ENCODE assay signal across 17 mouse cellular contexts in the genomic region with DNA sequence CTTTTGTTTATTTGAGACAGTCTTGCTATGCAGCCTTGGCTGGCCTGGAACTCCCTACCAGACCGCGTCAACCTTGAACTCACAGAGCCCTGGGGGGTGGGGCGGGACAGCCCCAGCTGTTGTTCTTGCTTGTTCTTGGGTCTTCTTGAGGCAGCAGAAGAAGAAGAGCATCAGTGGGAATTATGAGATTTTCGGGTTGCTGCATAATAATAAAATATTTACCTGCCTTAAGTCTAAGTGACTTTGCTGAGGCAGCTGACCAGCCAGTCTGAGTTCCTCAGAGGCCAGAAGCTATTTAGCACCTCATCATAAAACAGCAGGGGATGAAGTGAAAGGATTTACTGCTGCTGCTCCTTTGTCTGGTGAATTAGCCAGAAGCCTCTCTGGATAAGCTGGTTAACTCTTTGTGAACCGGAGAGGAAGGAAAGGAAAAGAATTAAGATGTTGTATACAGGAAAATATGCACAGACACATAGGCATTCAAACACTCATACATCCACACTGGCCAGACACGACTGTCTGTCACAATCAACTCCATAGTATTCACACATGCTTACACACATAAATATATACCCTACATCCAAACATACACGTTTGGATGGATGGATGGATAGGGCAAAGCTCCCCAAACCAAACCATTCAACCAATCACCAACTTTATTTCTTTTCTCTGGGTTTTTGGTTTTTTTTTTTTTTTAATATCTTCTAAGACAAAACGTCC. TPM values are rescaled to one million over a fixed set of nuclear protein-coding genes. Genes with fewer than 3 reads are reported as not detected.
DNase-seq lines count a peak whose midpoint lies in the region; ATAC-seq lines count a peak whose summit lies in the region.
"Had no signal": no experiment of that assay in that cellular context is flagged by ENCODE, and none has a peak within 500 bp of the region (broad histone marks: within the 10 kb centered on the region; RNA-seq: fewer than 3 reads in every experiment).

No protein-coding gene starts in this region.

- no peak overlapping the region for H3K4me2 ChIP-seq in neural tube, embryonic 11.5 days (ENCODE audit: low read depth)

- no peak overlapping the region for H3K9ac ChIP-seq in neural tube, embryonic 11.5 days (ENCODE audit: low read length)
- H3K9ac ChIP-seq: liver, embryonic 14.5 days had no signal

- 3% methylated on average over 8 of the region's 8 CpGs for WGBS in neural tube, embryonic 11.5 days

- intact Hi-C loops in gastrocnemius, postnatal 14 days (cut with DNase I; ENCODE audit: low total_unique reads), result loop anchor here (10.0 kb wide), 1 partner anchor 87 kb away; the partner anchor contains the start of gene Slc35a1

- peak; percentile 20 for DNase-seq in kidney, postnatal 10 days
- DNase-seq in kidney, postnatal 14 days, result no peak
- peak; percentile 93 for DNase-seq in ZHBTc4 (ENCODE audit: low read depth, low spot score)
- peak; percentile 88 for DNase-seq in hindlimb bud, embryonic 11.5 days (ENCODE audit: extremely low spot score, low read depth, low spot score)
- DNase-seq in neural tube, embryonic 11.5 days (ENCODE audit: low spot score), result peak; percentile 35
- no peak for DNase-seq in spleen, postnatal 14 days (ENCODE audit: low spot score in 2 of 2)
- DNase-seq in right cerebral cortex, postnatal 25 days, result no peak
- DNase-seq in gastrocnemius, postnatal 14 days, result no peak
- DNase-seq: right cerebral cortex, postnatal 14 days had no signal

- H3K36me3 ChIP-seq in neural tube, embryonic 11.5 days (ENCODE audit: control insufficient read depth, insufficient read depth, low read length), result no peaks in the 10 kb centered on the region

- no peak overlapping the region for H3K27ac ChIP-seq in neural tube, embryonic 11.5 days (ENCODE audit: low read depth, low read length)
- H3K27ac ChIP-seq: heart, embryonic 10.5 days; kidney, postnatal 0 days; liver, embryonic 14.5 days had no signal

- no peaks in the 10 kb centered on the region for H3K4me1 ChIP-seq in neural tube, embryonic 11.5 days (ENCODE audit: control insufficient read depth, insufficient read depth, low read length)

- H3K27me3 ChIP-seq in neural tube, embryonic 11.5 days (ENCODE audit: control insufficient read depth, insufficient read depth, low read length), result no peaks in the 10 kb centered on the region

- peak; percentile 81 for ATAC-seq in neural tube, embryonic 11.5 days (ENCODE audit: insufficient read depth, low FRiP score, low TSS enrichment)

- no peaks in the 10 kb centered on the region for H3K9me3 ChIP-seq in neural tube, embryonic 11.5 days (ENCODE audit: control insufficient read depth, low read length)
- H3K9me3 ChIP-seq: heart, embryonic 10.5 days had no signal

- H3K4me3 ChIP-seq in neural tube, embryonic 11.5 days (ENCODE audit: low read depth, low read length), result no peak overlapping the region
- H3K4me3 ChIP-seq: heart, embryonic 10.5 days had no signal

RNA-seq across cellular contexts. Expression of gene Smim8, which starts 6.4 kb away (rescaled TPM):
- polyA plus RNA-seq in neural tube, embryonic 11.5 days (2014; fragmentation: Nextera tagmentation; extraction: Ambion mirVana), result 42.4 and 42.5 TPM in 2 replicates
- total RNA-seq in gastrocnemius, postnatal 14 days (2021), result 10 to 100 TPM; 24.5 to 29.0 TPM

RNA-seq across cellular contexts. Expression of gene Gm136, which starts 15.7 kb away (rescaled TPM):
- not detected in 2 replicates for polyA plus RNA-seq in neural tube, embryonic 11.5 days (2014; fragmentation: Nextera tagmentation; extraction: Ambion mirVana)
- not detected for total RNA-seq in gastrocnemius, postnatal 14 days (2021)
- total RNA-seq: common myeloid progenitor, adult 5-6 weeks; hematopoietic stem cell, adult 5-6 weeks; left cerebral cortex, adult 18-20 months had no signal
- polyA plus RNA-seq: heart, embryonic 10.5 days; kidney, postnatal 0 days; liver, embryonic 14.5 days; stomach, embryonic 14.5 days; urinary bladder, adult 2 months had no signal

RNA-seq across cellular contexts. Expression of gene Cfap206, which starts 41.8 kb away (rescaled TPM):
- polyA plus RNA-seq in neural tube, embryonic 11.5 days (2014; fragmentation: Nextera tagmentation; extraction: Ambion mirVana), result 0.60 and 1.9 TPM in 2 replicates
- not detected for total RNA-seq in gastrocnemius, postnatal 14 days (2021)
- total RNA-seq: common myeloid progenitor, adult 5-6 weeks; hematopoietic stem cell, adult 5-6 weeks had no signal
- polyA plus RNA-seq: liver, embryonic 14.5 days had no signal

Comparison
In these comparisons a context has a peak if more than half of its experiments do, and no peak if none do; other contexts are left out.
1. DNase-seq: peak in kidney, postnatal 10 days (single experiment), ZHBTc4 (single experiment), hindlimb bud, embryonic 11.5 days (single experiment) and neural tube, embryonic 11.5 days (single experiment); none in kidney, postnatal 14 days (single experiment), spleen, postnatal 14 days (0 of 2), right cerebral cortex, postnatal 25 days (single experiment) and gastrocnemius, postnatal 14 days (single experiment).